In the genomic region with DNA sequence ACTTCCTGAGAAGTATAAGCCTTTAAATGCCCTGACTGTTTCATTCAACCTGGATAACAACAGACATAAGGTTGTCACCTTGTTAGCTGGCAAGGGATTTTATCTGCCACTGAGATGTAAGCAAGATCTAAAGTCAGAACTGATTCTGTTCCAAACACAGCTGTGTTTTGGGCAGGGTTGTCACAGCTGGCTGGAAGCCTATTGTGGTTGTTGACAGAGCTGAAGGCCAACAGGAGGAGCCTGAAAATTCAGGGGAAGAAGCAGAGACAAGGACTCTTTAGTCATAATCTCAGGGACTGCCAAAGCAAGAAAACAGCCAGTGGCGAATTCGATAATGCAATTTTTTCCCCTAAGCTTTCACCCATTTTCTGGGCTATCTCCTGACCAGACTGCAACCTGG, we compare ENCODE assay signal across 14 mouse cellular contexts.
DNase-seq lines count a peak whose midpoint lies in the region; ATAC-seq lines count a peak whose summit lies in the region.
"Had no signal": no experiment of that assay in that cellular context is flagged by ENCODE, and none has a peak within 500 bp of the region (broad histone marks: within the 10 kb centered on the region; RNA-seq: fewer than 3 reads in every experiment).

No protein-coding gene starts in this region.

- H3K4me1 ChIP-seq in kidney, embryonic 15.5 days, result no peaks in the 10 kb centered on the region
- peaks cover 19% of the 10 kb centered on the region for H3K4me1 ChIP-seq in embryonic facial prominence, embryonic 15.5 days
- H3K4me1 ChIP-seq in forebrain, embryonic 12.5 days, result no peaks in the 10 kb centered on the region
- H3K4me1 ChIP-seq: hindbrain, embryonic 15.5 days had no signal

- H3K9ac ChIP-seq in kidney, embryonic 15.5 days, result no peak overlapping the region
- no peak overlapping the region for H3K9ac ChIP-seq in embryonic facial prominence, embryonic 15.5 days
- H3K9ac ChIP-seq in forebrain, embryonic 12.5 days, result no peak overlapping the region
- H3K9ac ChIP-seq: hindbrain, embryonic 15.5 days; limb, embryonic 12.5 days had no signal

- H3K36me3 ChIP-seq in kidney, embryonic 15.5 days, result no peaks in the 10 kb centered on the region
- H3K36me3 ChIP-seq in embryonic facial prominence, embryonic 15.5 days, result no peaks in the 10 kb centered on the region
- no peaks in the 10 kb centered on the region for H3K36me3 ChIP-seq in forebrain, embryonic 12.5 days (replicated peaks)
- H3K36me3 ChIP-seq: hindbrain, embryonic 15.5 days; limb, embryonic 12.5 days had no signal

- no peak overlapping the region for H3K4me2 ChIP-seq in kidney, embryonic 15.5 days
- H3K4me2 ChIP-seq in embryonic facial prominence, embryonic 15.5 days (replicated peaks), result no peak overlapping the region
- no peak overlapping the region for H3K4me2 ChIP-seq in forebrain, embryonic 12.5 days
- H3K4me2 ChIP-seq: hindbrain, embryonic 15.5 days; limb, embryonic 12.5 days had no signal

- 86% methylated on average over 2 of the region's 2 CpGs for WGBS in kidney, embryonic 15.5 days
- 54% methylated on average over 2 of the region's 2 CpGs for WGBS in embryonic facial prominence, embryonic 15.5 days
- 60% methylated on average over 2 of the region's 2 CpGs for WGBS in forebrain, embryonic 12.5 days

- no peaks in the 10 kb centered on the region for H3K27me3 ChIP-seq in kidney, embryonic 15.5 days
- H3K27me3 ChIP-seq in embryonic facial prominence, embryonic 15.5 days, result no peaks in the 10 kb centered on the region
- H3K27me3 ChIP-seq in forebrain, embryonic 12.5 days, result no peaks in the 10 kb centered on the region
- H3K27me3 ChIP-seq: CH12.LX; hindbrain, embryonic 15.5 days; limb, embryonic 12.5 days had no signal

- H3K9me3 ChIP-seq in kidney, embryonic 15.5 days (replicated peaks), result no peaks in the 10 kb centered on the region
- H3K9me3 ChIP-seq in embryonic facial prominence, embryonic 15.5 days (replicated peaks), result no peaks in the 10 kb centered on the region
- H3K9me3 ChIP-seq in forebrain, embryonic 12.5 days, result no peaks in the 10 kb centered on the region
- H3K9me3 ChIP-seq: hindbrain, embryonic 15.5 days; limb, embryonic 12.5 days had no signal

- H3K27ac ChIP-seq in kidney, embryonic 15.5 days, result no peak overlapping the region
- H3K27ac ChIP-seq in embryonic facial prominence, embryonic 15.5 days (replicated peaks), result peak overlapping the region; percentile 51
- H3K27ac ChIP-seq in forebrain, embryonic 12.5 days, result no peak overlapping the region
- H3K27ac ChIP-seq: hindbrain, embryonic 15.5 days; limb, embryonic 12.5 days; macrophage had no signal

- DNase-seq in kidney, postnatal 10 days, result peak; percentile 29
- DNase-seq in adrenal gland, adult 8-10 months, result peak; percentile 66
- DNase-seq in lung, postnatal 10 days, result peak; percentile 56
- no peak for DNase-seq in testis, postnatal 14 days (ENCODE audit: low spot score)
- no peak for DNase-seq in cerebellum, adult 11 months
- DNase-seq: cerebellum, postnatal 36 days; kidney, postnatal 36 days had no signal

- ATAC-seq in kidney, embryonic 15.5 days (replicated peaks; ENCODE audit: low FRiP score), result no peak
- ATAC-seq in embryonic facial prominence, embryonic 15.5 days (ENCODE audit: insufficient number of reproducible peaks, low FRiP score, low TSS enrichment, low read depth), result no peak
- no peak for ATAC-seq in forebrain, embryonic 12.5 days (ENCODE audit: low FRiP score)

- no peak overlapping the region for H3K4me3 ChIP-seq in kidney, embryonic 15.5 days (replicated peaks)
- H3K4me3 ChIP-seq in embryonic facial prominence, embryonic 15.5 days (replicated peaks), result no peak overlapping the region
- no peak overlapping the region for H3K4me3 ChIP-seq in forebrain, embryonic 12.5 days (replicated peaks)
- H3K4me3 ChIP-seq: hindbrain, embryonic 15.5 days; limb, embryonic 12.5 days had no signal

Comparison
In these comparisons a context has a peak if more than half of its experiments do, and no peak if none do; other contexts are left out.
1. DNase-seq: peak in kidney, postnatal 10 days (single experiment), adrenal gland, adult 8-10 months (single experiment) and lung, postnatal 10 days (single experiment); none in testis, postnatal 14 days (single experiment) and cerebellum, adult 11 months (single experiment).